Mouse (Mus musculus) layer of hippocampus, adult 9-10 months (tissue): ENCODE results near the gene Cmas.

Experiments
- DNase-seq: peaks from one replicate; pipeline ENCODE4 v3.0.0; 2022; ENCODE audit warnings: low spot score

The Cmas gene

DNA sequence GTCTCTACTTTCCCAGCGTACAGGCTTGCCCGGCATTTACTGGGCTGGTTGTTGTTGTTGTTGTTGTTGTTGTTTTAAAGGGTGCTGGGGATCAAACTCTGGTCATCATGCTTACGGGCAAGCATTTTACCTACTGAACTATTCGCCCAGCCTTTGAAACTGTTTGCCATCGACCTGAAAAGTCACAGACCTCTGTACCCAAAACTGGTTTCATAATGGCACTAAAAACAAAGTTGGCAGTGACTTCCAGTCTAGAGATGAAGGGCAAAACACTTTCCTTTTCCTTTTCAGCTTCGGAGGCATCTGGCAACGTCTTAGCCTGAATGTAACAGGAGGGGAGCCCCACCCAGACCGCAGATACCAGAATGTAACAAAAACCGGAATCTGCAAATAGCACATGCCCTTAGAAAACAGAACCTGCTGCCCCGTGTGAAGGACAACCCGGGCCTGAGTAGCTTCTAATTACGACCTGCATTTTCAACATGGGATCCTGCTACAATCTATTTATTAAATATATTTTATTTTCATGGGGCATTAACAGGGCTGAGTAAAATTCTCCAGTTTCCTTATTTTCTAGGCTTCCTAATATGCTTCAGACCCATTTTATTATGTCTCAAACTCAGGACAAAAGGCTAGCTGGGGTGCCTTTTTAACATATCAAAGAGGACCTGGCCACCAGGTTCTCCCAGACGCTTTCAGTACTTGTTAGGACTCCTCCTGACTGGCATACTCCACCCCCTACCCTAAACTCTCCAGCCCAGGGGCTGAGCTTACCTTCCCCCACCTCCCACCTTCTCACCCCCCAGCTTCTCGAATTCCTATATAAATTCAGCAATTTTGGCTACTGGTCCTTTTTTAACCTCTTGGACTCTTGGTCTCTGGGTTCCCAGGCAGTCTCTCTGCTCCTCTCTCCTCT is 3.9 kb upstream of the Cmas start:
- no peak for DNase-seq

- DNase-seq: no peak
Observed at GRCm38 (mm10) chr6:142757334-142757965, 964 bp downstream of the Cmas start.

- DNase-seq: no peak
Observed at GRCm38 (mm10) chr6:142757976-142758375, 1.5 kb downstream of the Cmas start.

- DNase-seq: no peak
Observed at GRCm38 (mm10) chr6:142758562-142758961, 2.1 kb downstream of the Cmas start.

DNA sequence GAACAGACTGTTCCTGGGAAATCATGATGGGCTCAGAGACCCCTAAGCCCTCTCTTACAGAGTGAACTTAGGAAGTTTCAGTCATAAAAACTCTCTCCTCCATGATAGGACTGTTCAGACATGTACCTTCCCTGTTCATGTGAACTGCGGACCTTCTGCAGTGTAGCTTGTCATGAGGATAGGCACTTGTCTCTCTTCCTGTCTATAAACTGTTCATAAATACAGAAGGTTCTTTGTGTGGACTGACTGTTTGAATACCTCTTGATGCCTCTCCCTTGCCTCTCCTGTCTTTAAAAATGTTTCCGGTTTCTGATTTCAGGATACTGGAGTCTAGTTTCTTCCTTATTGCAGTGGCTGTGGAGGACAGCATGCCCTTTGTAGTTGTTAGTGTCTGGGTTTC is 3.1 kb downstream of the Cmas start:
- DNase-seq: no peak

GRCm38 (mm10) chr6:142764933-142765332 is 8.4 kb downstream of the Cmas start:
- DNase-seq: no peak

- no peak for DNase-seq
Observed at GRCm38 (mm10) chr6:142767305-142767704, 10.8 kb downstream of the Cmas start.

- no peak for DNase-seq
Observed at GRCm38 (mm10) chr6:142769896-142770295, 13.4 kb downstream of the Cmas start.

DNA sequence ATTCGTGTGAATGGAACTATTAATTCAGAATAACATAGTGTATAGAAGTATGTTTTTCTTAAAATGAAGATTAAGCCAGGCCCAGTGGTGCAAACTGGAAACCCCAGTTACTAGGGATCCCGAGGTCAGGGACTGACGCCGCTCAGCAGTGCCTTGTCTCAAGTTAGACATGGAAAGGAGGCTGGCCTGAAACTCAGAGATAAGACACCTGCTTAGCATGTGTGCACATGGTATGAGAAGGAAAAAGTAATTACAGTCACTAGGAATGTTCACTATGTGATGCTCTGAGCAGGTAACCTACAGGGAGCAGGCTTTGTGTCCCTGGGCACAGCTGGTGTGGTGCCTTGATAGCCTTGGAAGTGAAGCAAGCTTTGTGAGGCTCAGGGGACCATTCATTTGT is 15.2 kb downstream of the Cmas start:
- DNase-seq: no peak

DNA sequence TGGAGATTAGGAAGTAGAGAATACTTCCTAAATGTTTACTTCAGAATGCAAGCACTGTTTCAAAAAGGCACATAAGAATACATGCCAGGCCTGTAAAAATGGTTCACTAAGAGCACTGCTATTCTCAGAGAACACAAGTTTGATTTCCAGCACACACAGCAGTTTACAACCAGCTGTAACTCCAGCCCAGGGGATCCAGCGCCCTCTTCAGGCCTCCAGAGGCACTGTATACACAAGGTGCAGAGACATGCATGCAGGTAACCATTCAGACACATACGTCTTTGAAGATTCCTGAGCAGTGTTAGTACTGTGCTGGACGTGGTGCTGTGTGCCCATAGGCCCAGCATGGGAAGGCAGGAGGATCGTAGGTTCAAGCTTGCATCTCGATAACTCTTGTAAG is 17.1 kb downstream of the Cmas start:
- no peak for DNase-seq

DNA sequence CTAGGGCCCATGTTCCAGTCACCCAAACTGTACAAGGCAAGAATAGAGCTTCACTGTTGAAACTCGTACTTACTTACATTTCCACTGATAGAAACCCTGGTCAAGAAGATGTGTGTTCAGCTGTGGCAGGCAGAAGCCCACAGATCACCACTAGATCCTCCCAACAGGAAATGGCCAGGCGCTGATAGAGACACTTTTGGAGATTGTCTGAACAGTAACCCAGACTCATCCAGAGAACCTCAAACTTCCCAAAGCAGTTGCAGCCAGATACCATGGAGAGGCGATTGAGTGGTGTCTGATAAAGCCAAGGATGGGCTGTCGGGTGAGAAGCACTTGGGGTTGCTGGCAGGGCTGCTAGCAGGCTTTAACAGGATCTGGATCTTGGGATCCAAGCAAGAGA is 20.4 kb downstream of the Cmas start:
- DNase-seq: no peak

DNA sequence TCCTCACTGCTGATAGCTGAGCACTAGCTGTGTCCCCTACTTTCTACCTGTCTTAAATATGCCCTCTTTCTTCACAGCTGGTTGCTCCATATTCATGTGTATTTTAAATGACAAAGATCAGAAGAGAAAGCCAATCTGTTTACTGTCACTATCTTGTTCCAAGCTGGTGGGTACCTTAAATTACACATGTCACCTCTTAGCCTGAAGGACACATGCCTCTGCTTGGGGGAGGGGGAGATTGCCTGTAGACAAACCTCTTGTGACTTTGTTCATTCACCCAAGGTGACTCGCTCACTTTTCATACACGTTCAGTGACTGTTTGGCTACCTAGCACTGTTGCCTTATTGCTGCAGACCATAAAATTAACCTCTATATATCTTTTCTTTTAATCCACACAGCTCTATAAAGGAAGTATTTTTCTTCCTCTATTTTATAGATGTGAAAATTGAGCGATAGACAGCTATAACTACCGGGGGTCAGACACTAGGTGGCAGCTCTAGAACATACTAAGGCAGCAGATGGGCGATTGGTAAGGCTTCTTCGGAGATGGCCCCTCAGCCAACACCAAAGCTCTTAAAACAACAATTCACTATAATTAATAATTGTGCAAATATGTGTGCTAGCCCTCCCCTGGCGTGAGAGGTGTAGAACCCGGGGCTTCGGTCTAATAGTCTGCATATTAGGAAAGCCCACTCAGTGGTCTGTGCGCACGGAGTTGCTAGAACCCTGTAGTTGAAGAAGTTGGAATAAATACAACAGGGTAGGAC is 22.7 kb downstream of the Cmas start:
- peak; percentile 69 for DNase-seq

- DNase-seq: no peak
Observed at GRCm38 (mm10) chr6:142779812-142780573, 23.5 kb downstream of the Cmas start.

- no peak for DNase-seq
Observed at GRCm38 (mm10) chr6:142780574-142781033, 24.1 kb downstream of the Cmas start.

DNA sequence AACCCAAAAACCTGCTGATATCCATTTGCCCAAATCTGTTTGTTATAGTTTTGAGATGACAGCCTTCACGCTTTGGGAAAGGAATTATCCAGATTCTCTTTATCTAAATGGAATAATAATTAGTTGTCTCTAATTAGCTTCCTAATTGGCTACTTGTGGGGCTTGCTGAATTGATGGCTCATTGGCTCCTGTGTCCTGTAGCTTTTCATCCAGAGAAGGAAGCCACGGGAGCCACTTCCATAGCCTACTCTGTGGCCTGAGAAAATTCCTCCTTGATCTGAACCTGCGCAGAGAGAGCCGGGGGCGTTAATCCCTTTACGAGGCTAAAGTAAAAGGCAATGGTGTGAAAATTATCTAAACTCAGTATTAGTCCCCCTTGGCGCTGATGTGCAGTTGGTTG is 24.8 kb downstream of the Cmas start:
- DNase-seq: no peak

GRCm38 (mm10) chr6:142785343-142785742 is 28.9 kb downstream of the Cmas start:
- DNase-seq: no peak

DNA sequence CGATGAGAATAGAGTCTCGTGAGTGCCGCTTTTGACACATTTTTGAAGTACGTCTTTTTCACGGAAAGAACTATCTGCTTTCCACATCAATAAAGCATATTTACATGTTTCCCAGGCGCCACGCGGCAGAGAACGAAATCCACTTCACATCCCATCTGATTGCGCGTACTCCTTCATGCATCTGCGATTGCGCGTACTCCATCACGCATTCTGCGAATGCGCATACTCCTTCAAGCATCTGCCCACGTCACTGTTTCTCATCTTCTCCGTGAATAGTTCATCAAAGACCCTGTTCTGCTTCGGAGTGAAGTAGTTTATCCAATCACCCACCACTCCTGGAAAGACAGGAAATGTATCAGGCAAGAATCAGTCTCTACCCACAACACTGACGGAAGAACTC is 29.6 kb downstream of the Cmas start:
- DNase-seq: no peak

DNA sequence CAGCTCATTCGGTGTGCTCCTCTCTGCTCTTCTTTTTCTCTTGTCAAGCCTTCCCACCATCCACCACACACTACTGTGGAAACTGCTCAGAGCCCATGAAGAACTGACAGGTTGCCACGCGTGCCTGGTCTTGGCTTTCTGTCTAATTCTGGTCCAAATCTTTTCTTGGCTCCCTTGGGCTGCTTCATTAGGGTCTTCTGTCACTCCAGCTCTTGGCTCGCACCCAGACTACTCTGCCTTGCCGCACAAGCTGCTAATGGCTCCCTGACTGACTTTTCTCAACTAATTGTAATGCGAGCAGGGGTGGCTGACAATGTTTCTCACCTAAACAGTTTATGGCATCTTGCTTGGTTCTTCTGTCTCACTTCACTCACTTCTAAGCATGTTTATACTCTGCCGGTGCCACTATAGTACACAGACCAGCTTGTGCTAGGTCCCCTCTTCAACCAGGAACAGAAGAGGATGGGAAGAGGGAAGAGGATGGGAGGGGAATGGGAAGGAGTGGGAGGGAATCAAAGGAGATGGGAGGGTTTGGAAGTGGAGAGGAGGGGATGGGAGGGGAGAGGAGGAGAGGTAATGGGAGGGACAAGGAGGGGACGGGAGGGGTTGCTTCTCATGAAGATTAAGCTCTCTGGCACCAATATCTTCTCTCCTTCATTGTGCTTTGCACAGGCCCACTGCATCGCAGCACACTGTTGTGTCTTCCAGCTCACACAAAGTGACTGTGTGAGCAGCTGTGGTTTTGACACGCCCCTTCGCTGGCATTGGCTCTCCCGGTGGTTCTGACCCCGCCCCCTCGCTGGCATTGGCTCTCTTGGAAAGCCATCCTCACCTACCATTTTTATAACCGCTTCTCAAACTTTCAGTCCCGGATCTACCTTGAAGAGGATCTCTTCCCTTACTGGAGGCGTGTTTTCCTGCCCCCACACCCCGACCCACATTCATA is 31.8 kb downstream of the Cmas start:
- no peak for DNase-seq

DNA sequence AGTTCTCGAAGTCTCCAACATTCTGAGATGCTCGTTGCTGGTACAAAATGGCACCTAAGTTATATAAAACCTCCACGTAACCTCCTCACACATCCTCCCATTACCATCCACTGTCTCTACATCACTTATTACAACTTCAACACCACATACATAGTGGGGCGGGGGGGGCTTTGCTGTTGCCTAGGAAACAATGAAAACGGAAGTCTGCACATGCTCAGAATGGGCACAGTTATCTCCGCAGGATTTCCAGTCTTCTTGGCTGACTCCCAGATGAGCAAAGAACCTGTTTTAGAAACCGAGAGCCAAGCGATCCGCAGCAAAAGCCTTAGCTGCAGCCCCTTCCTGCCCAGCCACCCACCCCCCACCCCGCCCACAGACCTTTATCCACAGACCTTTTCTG is 33.2 kb downstream of the Cmas start:
- DNase-seq: no peak

- DNase-seq: no peak
Observed at GRCm38 (mm10) chr6:142792241-142792968, 35.9 kb downstream of the Cmas start.
